Mouse (Mus musculus): Measurements from ENCODE around the gene Gm47959.
"Not testable (repeated sequence)": the region's sequence is repeated elsewhere in the genome, so short reads cannot be mapped to it uniquely, and the experiment has no call there.

Gm47959 gene

DNA sequence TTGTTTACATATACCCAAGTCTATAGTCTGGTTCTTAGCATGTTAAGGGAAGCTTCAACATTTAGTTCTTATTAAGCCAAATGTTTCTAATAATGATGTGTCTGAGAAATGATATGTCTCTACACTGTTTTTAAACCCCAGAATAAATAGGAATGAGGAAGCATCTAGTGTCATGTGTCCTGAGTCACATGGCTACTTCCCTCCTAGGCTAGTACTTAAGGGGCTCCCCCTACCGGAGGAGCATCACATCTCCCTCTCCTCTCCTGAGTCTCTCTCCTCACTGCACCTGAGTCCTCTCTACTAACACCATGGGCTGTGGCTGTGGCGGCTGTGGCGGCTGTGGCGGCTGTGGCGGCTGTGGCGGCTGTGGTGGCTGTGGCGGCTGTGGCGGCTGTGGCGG lies at the start of gene Gm47959:
Gene Gm47959, plus strand, starts transcription at position 243 of the 400 bp plus-strand sequence.
- not testable (repeated sequence) for DNase-seq

DNA sequence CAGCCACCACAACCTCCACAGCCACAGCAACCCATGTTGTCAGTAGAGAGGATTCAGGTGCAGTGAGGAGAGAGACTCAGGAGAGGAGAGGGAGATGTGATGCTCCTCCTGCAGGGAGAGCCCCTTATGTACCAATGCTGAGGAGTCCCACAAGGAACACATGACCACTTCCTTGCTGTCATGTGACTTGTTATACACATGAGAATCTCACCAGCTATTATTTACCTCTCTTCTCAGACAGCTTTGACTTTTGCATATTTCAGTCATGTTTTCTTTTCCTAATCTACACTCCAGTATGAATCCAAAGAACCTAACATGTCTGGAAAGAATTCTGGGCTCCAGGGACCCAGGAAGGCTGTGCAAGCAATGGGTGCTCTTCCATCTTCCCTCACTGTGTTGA lies 44.4 kb upstream of the Gm47959 start, which contains the start of gene Gm7544:
Gene Gm7544, minus strand, starts transcription at position 101 of the 400 bp plus-strand sequence.
- not testable (repeated sequence) for DNase-seq

GRCm38 (mm10) chr1:82959870-82960385 lies 40.4 kb upstream of the Gm47959 start, which contains the start of gene Gm47955:
Gm47955 (plus strand) TSS chr1:82960286.
- no peak for DNase-seq

DNA sequence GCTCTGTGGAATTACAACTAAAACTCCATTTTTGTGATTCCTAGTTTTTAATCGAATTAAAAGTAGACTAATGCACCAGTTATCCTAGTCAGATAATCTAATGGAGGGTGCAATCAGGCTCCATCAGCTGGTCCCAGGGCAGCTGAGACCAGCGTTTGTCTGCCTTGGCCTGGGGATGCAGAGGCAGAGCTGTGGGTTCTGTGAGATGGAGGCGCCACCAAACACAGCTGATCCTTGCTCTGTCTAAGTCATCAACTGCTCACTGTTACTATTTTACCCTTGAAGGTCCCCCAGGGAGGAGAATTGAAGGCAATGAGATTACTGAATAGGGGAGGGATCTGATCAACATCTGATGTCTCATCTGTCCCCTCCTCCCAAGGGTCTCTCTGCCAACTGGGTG lies 33.9 kb upstream of the Gm47959 start:
- no peak for DNase-seq

DNA sequence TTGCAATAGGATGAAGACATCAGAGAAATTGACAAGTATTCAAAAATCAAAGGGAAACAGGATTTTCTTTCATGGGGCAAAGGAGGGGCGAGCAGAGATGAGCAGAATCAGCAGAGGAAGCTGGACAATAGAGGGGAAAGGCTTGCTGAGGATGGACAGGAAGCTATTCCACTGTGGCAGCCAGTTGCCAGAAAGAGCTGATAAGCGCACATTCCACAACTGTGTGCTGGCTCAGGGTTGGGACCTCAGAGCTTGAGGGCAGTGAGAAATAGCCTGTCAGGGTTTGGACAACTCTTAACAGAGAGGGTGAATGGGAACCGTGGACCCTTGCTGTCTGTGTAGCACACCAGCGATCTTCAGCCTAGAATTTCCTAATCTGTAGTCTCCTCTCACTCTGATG lies 28.3 kb upstream of the Gm47959 start:
- no peak for DNase-seq

DNA sequence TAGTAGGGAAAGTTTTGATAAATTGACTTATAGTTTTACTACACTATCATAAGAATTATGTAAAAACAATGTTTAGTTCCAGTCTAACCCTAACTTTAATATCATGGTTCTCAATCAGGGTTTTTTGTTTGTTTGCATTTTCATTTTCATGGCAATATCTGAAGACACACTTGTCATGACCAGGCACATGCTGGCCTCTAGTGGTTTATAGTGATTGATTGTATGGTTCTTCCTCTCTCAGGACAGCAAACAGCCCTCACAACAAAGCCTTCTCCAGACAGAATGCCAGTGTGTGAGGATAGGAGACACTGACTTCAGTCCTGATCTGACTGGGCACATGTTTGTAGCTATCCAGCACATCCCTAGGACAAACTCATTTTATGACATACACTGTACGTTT lies 27.1 kb upstream of the Gm47959 start:
- no peak for DNase-seq

GRCm38 (mm10) chr1:82973901-82974300 lies 26.4 kb upstream of the Gm47959 start:
- no peak for DNase-seq

- DNase-seq = no peak
Observed at GRCm38 (mm10) chr1:82974342-82974741, 26.0 kb upstream of the Gm47959 start.

DNA sequence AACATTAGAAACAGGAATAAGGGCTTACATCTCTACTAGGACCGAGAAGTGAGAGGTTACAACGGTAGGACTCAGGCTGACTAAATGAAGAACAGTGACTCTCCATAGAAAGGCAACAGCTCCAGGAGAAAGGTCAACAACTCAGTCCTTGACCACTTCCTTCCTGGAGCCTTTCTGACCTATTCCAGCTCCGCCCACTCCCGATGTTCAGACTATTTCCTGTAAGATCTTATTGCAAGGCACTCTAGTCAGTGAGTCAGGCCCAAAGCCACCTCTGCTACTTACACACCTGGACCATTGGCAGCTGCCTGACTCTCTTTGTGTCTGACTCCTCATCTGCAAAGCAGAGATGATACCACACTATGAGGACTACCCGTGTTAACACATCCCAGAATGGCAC lies 24.6 kb upstream of the Gm47959 start:
- DNase-seq = no peak

- DNase-seq = no peak
Observed at GRCm38 (mm10) chr1:82977840-82978239, 22.5 kb upstream of the Gm47959 start.

- DNase-seq = no peak
Observed at GRCm38 (mm10) chr1:82986738-82987137, 13.6 kb upstream of the Gm47959 start.

- no peak for DNase-seq
Observed at GRCm38 (mm10) chr1:82987530-82988198, 12.7 kb upstream of the Gm47959 start.

DNA sequence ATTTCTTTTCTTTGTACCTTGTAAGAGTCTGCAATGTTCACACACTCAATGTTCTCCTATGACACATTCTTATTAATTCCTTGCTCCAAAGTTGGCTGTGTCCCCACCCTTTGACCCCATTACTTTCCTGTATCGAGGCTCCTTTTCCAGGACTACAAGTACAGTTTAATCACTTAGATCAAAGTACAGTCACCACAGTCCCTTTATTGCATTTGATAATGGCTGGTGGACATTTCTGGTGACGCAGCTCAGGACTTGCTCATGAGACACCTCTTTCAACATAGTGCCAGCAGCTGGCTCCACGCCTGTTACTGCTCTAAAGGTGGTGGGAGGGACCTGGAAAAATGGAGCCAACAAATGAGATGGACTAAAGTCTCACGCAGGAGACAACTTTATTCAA lies 9.3 kb upstream of the Gm47959 start:
- peak; percentile 26 for DNase-seq

DNA sequence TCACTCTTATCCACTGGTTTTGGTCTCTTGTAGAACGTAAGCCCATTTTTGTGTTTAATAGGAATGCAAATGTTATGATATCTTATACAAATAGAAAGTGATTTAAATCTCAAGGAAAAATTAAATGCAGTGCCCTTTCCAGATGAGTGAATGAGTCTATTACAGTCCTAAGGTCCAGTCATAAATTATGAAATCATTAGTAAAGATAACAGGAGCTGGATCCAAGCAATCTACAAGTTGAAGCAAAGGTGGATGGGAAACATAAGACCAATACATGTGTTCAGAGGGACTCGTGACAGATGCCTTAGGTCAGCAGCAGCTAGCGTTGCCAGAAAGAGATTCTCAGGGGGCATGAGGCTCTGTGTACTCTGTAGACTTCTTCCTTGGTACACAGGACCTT lies 8.8 kb upstream of the Gm47959 start:
- DNase-seq = no peak

DNA sequence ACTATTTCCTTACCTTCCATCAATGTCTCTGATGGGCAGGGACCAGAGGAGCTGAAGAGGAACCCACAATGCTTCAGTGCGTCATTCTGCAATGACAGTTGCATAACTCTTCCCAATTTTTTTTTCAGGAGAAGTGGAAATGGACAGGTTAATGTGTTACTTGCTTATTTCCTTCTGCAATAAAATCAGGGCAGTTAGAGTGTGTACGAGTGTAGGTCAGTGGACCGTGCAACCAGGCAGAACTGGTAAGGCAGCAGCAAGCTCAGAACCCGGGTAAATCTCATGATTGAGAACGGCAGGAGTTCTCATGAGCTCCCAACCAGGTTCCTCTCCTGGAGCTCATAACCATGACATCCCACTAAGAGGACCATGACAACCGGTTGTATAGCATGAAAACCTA lies 8.3 kb upstream of the Gm47959 start:
- peak; percentile 67 for DNase-seq

DNA sequence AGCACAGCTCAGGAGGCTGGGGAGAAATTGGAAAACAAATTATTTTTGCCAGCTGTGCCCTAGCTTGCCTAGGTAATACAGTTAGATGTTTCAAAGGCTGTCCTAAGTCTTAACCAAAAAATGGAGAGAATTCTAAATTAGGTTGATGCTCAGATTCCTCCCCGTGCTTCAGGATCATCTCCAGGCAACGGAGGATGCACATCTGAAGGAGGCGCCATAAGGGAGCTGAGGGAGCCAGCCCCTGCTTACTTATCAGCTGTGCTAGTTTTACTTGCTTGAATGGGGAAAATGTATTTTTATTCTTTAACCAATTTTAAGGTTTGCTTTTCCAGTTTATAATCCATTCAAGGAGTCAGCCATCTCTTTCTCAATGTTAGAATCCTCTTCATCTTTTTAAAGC lies 6.4 kb upstream of the Gm47959 start:
- DNase-seq = no peak

DNA sequence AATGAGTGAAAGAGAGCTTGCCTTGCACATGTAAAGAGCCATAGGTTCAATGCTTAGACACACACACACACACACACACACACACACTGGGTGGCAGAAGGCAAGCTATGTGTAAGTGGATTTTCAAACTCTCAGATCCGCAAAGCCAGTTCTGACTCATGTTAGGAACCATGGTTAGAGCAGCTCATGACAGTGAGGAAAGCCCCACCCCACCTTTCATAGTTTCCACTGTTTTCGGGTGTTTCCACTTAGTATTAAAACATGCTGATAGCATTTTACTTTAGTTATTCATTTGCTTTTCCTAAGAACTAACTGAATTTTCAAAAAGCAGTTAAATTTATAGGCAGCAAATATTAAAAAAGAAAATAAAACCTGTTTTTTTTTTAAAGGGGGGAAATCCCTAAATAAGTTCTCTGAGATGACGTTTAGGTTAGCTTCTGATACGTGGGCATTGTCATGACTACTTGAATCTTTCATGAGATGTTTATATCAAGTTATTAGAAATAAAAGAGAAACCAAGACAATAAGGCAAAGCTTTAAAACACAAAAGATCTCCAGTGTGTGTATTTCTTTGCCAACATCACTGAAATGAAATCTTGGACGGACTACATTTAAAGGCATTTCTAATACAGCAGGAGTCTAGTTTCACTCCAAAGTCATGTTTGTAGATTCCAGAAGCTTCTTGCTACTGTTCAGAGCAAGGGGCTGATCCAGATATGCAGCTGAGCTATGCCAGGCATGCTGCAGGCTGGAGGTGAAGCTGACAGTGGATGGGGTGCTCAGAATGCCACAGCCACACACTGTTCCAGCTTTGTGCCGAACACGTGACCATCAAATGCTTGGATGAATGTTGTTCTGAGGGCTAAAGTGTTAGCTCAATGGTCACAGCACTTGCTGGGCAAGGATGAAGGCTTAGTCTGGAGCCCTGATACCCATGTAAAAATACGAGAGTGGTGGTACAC lies 6.2 kb downstream of the Gm47959 start:
- no peak for DNase-seq

- DNase-seq = no peak
Observed at GRCm38 (mm10) chr1:83007471-83007870, 7.1 kb downstream of the Gm47959 start.

- DNase-seq = no peak
Observed at GRCm38 (mm10) chr1:83014477-83014876, 14.1 kb downstream of the Gm47959 start.

DNA sequence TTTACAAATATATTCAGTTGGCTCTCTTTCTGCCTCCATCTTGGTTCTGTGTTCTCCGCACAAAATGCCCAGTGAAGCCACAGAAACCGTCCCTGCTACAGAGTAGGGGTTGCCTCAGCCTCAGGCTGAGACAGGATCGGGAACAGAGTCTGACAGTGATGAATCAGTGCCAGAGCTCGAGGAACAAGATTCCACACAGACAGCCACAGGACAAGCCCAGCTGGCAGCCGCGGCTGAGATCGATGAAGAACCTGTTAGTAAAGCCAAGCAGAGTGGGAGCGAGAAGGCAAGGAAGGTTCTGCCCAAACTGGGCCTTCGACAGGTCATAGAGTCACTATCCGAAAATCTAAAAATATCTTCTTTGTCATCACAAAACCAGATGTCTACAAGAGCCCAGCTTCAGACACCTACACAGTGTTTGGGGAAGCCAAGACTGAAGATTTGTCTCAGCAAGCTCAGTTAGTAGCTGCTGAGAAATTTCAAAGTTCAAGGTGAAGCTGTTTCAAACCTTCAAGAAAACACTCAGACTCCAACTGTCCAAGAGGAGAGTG lies 15.1 kb downstream of the Gm47959 start:
- no peak for DNase-seq

- DNase-seq = no peak
Observed at GRCm38 (mm10) chr1:83016556-83016955, 16.2 kb downstream of the Gm47959 start.

GRCm38 (mm10) chr1:83031950-83032349 lies 31.6 kb downstream of the Gm47959 start:
- no peak for DNase-seq

DNA sequence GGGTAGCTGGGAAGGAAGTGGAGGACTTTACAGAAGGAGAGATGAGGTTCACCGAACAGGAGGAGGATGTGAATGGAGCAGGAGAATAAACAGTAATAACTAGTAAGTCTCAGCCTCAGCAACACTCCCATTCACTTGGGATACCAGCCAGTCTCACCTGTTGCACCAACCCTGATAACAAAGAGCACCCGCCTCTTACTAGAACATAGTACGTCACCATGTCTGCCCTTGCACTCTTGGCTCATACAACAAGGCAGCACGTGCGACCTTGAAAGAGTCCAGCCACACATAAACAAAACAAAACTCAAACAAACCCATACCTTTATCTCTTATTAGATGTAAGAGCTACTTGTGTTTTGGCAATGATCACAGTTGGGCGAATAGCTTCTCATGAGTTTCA lies 32.2 kb downstream of the Gm47959 start:
- DNase-seq = no peak
